Mouse (Mus musculus): ENCODE data around the gene Ak8.

The Ak8 gene

GRCm38 (mm10) chr2:28794623-28795022, 94.7 kb downstream of the Ak8 start:
- DNase-seq (ENCODE audit: low read depth, low spot score): no peak

GRCm38 (mm10) chr2:28796298-28796697, 96.3 kb downstream of the Ak8 start:
- DNase-seq (ENCODE audit: low read depth, low spot score): no peak

GRCm38 (mm10) chr2:28797490-28798106, 97.6 kb downstream of the Ak8 start:
- DNase-seq (ENCODE audit: low read depth, low spot score): peak; percentile 70

DNA sequence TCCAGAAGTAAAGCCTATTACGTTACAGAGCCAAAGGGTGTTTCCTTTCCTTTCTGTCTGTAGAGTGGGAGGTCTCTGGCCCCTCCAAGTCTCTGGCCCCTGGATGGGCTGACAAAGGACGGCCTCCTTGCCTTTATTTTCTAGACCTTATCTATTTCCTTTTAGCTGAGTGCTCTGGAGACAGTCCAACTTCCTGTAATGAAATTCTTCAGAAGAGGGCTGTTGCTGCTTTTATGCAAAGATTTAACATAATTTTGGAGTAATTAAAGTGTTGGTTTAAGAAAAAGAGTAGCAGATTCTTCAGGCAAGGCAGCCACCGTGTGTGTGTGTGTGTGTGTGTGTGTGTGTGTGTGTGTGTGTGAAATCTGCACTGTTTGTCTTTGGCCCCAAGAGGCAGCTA, 98.4 kb downstream of the Ak8 start:
- no peak for DNase-seq (ENCODE audit: low read depth, low spot score)

DNA sequence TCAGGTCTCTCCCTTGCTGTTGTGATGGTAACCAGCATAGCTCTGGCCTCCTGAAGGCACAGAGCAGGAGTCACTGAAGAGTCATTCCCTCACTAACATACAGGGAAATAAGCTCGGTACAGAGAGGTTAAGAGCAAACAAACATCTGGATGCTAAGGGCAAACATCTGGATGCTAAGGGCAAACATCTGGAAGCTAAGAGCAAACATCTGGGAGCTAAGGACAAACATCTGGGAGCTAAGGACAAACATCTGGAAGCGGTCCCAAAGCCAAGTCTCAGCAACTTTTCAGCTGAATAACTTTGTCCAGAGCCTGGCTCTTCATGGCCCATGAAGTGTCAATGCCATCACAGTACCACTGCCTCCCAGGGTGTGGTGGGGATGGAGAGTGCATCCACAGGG, 99.6 kb downstream of the Ak8 start:
- DNase-seq (ENCODE audit: low read depth, low spot score): peak; percentile 72

GRCm38 (mm10) chr2:28803406-28803805, 103.4 kb downstream of the Ak8 start:
- DNase-seq (ENCODE audit: low read depth, low spot score): no peak

DNA sequence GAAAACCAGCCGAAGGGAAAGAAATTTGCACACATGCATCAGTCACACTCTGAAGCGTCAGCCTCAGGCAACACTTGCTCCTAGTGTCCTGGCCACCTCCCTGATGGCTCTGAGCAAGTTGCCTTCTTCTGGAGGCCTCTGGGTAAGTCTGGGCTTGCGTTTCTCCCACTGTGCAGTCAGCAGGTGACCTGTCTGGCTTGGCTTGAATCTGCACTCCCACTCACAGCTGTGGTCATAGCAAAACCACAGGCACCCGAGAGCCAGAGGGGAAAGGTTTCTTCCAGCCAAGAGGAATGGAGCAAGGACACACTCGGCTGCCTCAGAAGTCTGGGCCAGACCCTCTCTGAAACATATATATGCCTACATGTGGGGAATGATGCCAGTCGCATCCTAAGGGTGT, 108.9 kb downstream of the Ak8 start:
- DNase-seq (ENCODE audit: low read depth, low spot score): no peak

GRCm38 (mm10) chr2:28810260-28811013, 110.5 kb downstream of the Ak8 start:
- DNase-seq (ENCODE audit: low read depth, low spot score): no peak

DNA sequence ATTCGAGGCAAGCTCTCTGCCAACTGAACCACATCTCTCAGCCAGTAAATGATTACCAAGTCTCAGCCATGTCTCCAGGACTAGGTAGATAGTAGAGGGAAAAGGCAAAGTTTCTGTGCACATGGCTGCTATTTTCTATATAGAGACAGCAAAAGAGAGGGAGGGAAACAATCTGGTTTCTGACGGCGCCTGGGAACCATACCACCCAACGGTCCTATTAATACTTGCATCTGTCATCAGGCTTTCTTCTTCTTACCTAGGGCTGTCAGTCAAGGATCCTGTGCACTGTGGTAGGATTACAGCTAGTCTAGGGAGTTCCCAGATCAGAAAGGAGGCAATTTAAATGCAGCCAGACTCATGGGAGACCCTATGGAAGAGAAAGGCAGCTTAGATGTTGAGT, 118.9 kb downstream of the Ak8 start:
- no peak for DNase-seq (ENCODE audit: low read depth, low spot score)

DNA sequence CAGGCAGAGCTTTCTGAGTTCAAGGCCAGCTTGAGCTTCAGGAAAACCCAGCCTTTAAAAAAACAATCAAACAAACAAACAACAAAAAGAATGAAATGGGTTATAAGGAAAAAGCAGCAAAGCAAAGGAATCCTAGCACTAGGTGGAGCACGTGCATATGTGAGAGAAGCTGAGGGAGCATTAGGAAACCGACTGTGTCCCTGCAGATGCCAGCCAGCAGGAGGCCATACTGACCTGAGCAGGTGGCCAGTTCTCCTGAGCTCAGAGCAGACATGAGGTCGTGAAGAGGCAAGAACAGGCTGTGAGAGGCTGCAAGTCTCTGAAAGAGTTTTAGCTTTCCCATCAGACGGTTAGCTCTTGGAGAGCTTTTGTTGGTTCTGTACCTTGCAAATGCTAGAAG, 129.3 kb downstream of the Ak8 start:
- DNase-seq (ENCODE audit: low read depth, low spot score): no peak

DNA sequence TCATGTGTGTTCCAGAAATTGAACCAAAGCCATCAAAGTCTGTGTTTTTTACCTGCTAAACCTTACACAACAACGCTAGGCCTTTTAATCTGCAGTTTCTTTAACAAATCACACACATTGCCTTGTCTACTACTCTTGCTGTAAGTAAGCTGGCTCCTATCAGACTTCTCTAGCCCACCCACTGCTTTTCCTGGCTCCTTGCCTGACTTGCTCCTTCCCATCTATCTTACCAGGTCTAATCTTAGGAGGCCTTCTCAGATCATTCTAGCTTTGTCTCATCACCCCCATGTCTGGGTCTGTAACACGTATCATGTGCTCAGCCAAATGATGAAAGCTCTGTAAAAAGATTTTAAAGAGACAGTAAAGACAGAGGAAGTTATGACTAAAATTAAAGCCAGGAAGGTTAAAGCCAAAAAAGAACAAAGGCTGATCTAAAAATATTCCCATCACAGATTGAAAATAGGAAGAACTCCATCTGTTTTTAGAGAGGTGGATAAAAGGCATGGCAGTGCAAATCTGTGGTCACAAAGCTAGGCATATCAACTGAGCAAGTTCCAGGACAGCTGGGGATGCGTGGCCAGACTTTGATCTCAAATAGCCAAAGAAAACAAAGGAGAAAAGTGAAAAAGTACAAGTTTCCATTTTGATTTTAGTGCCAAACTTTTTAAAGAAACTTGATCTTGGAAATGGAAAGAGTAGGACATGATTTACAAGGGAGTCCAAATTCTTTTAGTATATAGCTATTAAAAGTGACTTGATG, 136.4 kb downstream of the Ak8 start:
- no peak for DNase-seq (ENCODE audit: low read depth, low spot score)

DNA sequence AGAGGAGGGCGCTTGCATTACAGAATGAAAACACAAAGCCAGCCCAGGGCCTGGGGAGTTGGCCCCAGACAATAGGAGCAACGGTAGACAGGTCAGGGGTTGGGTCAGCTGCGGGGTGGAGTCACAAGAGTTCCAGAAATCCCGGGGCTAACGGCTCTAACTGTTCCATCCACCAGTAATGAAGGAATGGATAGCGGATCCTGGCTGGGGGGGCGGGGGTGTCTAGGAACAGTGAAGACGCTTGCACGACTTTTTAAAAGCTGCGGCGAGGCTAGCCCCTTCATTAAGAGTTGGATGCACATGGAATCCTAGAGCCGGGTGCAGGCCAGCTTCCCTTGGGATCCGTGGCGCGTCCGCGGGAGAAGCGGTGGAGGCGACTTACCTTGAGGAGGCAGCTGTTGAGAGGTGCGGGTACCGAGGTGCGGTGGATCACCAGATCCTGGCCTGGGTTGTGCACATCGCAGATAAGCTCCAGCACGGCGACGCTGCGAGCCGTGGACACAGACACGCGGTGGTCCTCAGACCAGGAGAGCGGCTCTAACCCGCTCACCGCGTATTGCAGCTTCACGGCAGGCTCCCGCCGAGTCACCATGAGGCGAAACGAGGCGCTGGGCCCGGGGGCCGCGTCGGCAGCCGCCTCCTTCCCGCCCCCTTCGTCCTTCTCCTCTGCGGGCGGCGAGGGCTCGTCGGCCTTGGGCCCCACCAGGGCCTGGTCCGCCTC, 139.7 kb downstream of the Ak8 start:
- no peak for DNase-seq (ENCODE audit: low read depth, low spot score)

GRCm38 (mm10) chr2:28840222-28840951, 140.4 kb downstream of the Ak8 start, which contains the start of the genes Gtf3c4 and Ddx31:
Gene Gtf3c4 (minus strand): TSS chr2:28840360.
Gene Ddx31 (plus strand): TSS chr2:28840406.
- peak; percentile 95 for DNase-seq (ENCODE audit: low read depth, low spot score)

DNA sequence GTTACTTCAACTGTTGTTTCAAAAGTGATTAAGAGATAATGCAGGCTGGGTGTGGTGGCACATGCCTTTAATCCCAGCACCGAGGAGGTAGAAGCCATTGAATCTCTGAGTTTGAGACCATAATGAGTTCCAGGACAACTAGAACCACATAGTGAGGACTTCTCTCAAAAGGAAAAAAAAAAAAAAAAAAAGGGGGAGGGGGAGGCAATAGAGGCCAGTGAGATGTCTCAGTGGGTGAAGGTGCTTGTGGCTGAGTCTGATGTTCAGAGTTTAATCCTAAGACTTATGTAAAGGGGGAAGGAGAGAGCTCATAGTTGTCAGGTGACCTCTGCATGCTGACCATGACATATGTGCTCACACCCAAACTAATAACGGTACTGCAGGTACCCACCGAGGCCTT, 142.1 kb downstream of the Ak8 start:
- DNase-seq (ENCODE audit: low read depth, low spot score): no peak

GRCm38 (mm10) chr2:28848879-28849278, 148.9 kb downstream of the Ak8 start:
- DNase-seq (ENCODE audit: low read depth, low spot score): no peak

- DNase-seq (ENCODE audit: low read depth, low spot score): no peak
Measured at GRCm38 (mm10) chr2:28852594-28852993, 152.6 kb downstream of the Ak8 start.

DNA sequence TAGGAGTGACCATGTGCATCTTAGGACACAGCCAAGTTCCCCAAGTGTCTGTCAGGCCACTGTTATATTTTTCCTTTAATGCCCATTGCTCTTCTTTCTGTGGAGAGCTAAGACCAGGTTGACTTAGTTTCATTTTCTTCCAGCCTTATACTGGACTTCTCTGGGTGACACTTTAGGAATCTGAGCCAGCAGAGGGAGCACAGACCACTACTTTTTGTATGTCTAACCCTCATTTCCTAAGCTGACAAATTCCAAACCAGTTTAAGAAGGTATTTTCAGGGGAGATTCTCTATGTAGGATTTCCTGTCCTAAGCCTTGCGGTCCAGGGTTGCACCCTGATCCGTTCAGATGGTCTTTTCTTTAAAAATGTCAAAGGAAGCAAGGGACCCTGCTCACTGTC, 155.8 kb downstream of the Ak8 start:
- no peak for DNase-seq (ENCODE audit: low read depth, low spot score)

- no peak for DNase-seq (ENCODE audit: low read depth, low spot score)
Measured at GRCm38 (mm10) chr2:28859303-28859702, 159.3 kb downstream of the Ak8 start.

GRCm38 (mm10) chr2:28860678-28861423, 160.9 kb downstream of the Ak8 start:
- no peak for DNase-seq (ENCODE audit: low read depth, low spot score)
